Mouse (Mus musculus): ENCODE results near the gene Syne2.

GRCm38 (mm10) chr12:76016123-76017101 lies 198.5 kb downstream of the Syne2 start:
- peak; percentile 92 for TF ChIP-seq CTCF (IDR thresholded peaks at IDR 0.05; ENCODE audit: insufficient read depth, low read length)
- TF ChIP-seq POLR2A (IDR thresholded peaks at IDR 0.05; ENCODE audit: borderline replicate concordance, extremely low read depth, low read depth, low read length) = no peak
